Mouse (Mus musculus): Measurements from ENCODE around the gene Stk32c. TPM values are rescaled to one million over a fixed set of nuclear protein-coding genes. Genes with fewer than 3 reads are reported as not detected.

The Stk32c gene
- polyA plus RNA-seq, 1 experiment from 2014 or later = 0.66 TPM

- H3K4me2 ChIP-seq (replicated peaks) = no peak overlapping the region
- no peaks in the 10 kb centered on the region for H3K27me3 ChIP-seq
- no peaks in the 10 kb centered on the region for H3K36me3 ChIP-seq
- no peak for ATAC-seq (ENCODE audit: low FRiP score, low read depth)
- H3K4me1 ChIP-seq = 0 out of 2 replicates have a peak, but pooled peaks cover 5% of the 10 kb centered on the region
- no peak overlapping the region for H3K4me3 ChIP-seq
- no peak overlapping the region for H3K9ac ChIP-seq (replicated peaks)
- no peak overlapping the region for H3K27ac ChIP-seq (replicated peaks)
- WGBS = 88% methylated on average over 1 of the region's 1 CpGs
- no peaks in the 10 kb centered on the region for H3K9me3 ChIP-seq
Observed at GRCm38 (mm10) chr7:139224070-139224469, 11.0 kb upstream of the Stk32c start.

DNA sequence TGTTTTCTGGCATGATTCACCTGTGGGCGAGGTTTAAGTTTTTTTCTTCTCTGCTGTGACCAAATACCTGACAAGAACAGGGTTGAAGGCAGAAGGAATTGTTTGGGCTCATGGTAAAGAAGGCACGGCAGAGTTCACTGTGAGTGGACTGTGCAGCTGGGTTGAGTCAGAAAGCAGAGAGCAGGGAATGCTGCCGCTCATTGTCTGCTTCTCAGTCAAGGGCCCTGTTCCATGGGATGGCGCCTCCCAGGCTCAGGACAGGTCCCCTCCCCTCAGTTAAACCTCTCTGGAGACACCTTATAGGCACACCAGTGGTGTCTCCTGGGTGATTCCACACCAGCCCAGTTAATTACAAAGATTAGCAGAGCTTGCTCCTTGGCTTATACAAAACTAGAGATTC, 9.2 kb upstream of the Stk32c start:
- Histone ChIP-seq H3K9me3 (no peaks in the 10 kb centered on the region), H3K4me2 (replicated peaks) (no peak overlapping the region), H3K4me1 (0 out of 2 replicates have a peak, but pooled peaks cover 5% of the 10 kb centered on the region), H3K36me3 (no peaks in the 10 kb centered on the region), H3K4me3 (no peak overlapping the region), H3K27ac (replicated peaks) (no peak overlapping the region), H3K9ac (replicated peaks) (no peak overlapping the region), H3K27me3 (no peaks in the 10 kb centered on the region)
- no peak for ATAC-seq (ENCODE audit: low FRiP score, low read depth)
- WGBS = 76% methylated on average over 4 of the region's 4 CpGs

GRCm38 (mm10) chr7:139221856-139222255, 8.7 kb upstream of the Stk32c start:
- Histone ChIP-seq H3K27ac (replicated peaks) (no peak overlapping the region), H3K4me3 (no peak overlapping the region), H3K4me2 (replicated peaks) (no peak overlapping the region), H3K36me3 (no peaks in the 10 kb centered on the region), H3K9me3 (no peaks in the 10 kb centered on the region), H3K4me1 (0 out of 2 replicates have a peak, but pooled peaks cover 5% of the 10 kb centered on the region), H3K27me3 (no peaks in the 10 kb centered on the region), H3K9ac (replicated peaks) (no peak overlapping the region)
- 49% methylated on average over 2 of the region's 2 CpGs for WGBS
- no peak for ATAC-seq (ENCODE audit: low FRiP score, low read depth)

GRCm38 (mm10) chr7:139221072-139221471, 8.0 kb upstream of the Stk32c start:
- Histone ChIP-seq H3K27ac (replicated peaks) (no peak overlapping the region), H3K4me2 (replicated peaks) (no peak overlapping the region), H3K36me3 (no peaks in the 10 kb centered on the region), H3K9me3 (no peaks in the 10 kb centered on the region), H3K4me1 (0 out of 2 replicates have a peak, but pooled peaks cover 5% of the 10 kb centered on the region), H3K9ac (replicated peaks) (no peak overlapping the region), H3K27me3 (no peaks in the 10 kb centered on the region), H3K4me3 (no peak overlapping the region)
- ATAC-seq (ENCODE audit: low FRiP score, low read depth) = no peak
- 90% methylated on average over 5 of the region's 5 CpGs for WGBS

- no peak overlapping the region for H3K27ac ChIP-seq (replicated peaks)
- H3K4me1 ChIP-seq = 0 out of 2 replicates have a peak, but pooled peaks cover 5% of the 10 kb centered on the region
- ATAC-seq (ENCODE audit: low FRiP score, low read depth) = no peak
- no peaks in the 10 kb centered on the region for H3K27me3 ChIP-seq
- WGBS = 32% methylated on average over 2 of the region's 2 CpGs
- H3K9me3 ChIP-seq = no peaks in the 10 kb centered on the region
- H3K4me2 ChIP-seq (replicated peaks) = no peak overlapping the region
- no peaks in the 10 kb centered on the region for H3K36me3 ChIP-seq
- no peak overlapping the region for H3K4me3 ChIP-seq
- no peak overlapping the region for H3K9ac ChIP-seq (replicated peaks)
Observed at GRCm38 (mm10) chr7:139220303-139220702, 7.2 kb upstream of the Stk32c start.

DNA sequence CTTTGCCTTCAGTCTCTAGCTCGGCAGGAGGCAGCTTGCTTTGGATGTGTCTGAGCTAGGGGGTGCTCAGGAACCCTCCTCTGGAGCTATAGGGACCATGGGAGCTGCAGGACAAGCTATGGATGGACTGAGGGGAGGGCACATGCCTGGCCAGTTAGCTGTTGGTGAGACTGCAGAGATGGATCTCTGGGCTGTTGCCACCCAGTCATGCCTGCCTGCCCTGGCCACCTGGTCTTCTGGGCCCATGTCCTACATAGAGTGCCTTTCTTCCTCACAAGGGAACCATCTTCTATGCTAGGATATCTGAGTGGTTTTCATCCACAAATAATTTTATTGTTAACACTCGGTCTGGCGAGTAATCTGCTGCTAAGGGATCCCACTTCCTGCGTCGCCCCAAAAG, 6.4 kb upstream of the Stk32c start:
- no peaks in the 10 kb centered on the region for H3K27me3 ChIP-seq
- no peak overlapping the region for H3K4me3 ChIP-seq
- H3K36me3 ChIP-seq = no peaks in the 10 kb centered on the region
- H3K9ac ChIP-seq (replicated peaks) = no peak overlapping the region
- ATAC-seq (ENCODE audit: low FRiP score, low read depth) = no peak
- 85% methylated on average over 5 of the region's 5 CpGs for WGBS
- H3K4me1 ChIP-seq = 0 out of 2 replicates have a peak, but pooled peaks cover 5% of the 10 kb centered on the region
- no peaks in the 10 kb centered on the region for H3K9me3 ChIP-seq
- no peak overlapping the region for H3K4me2 ChIP-seq (replicated peaks)
- H3K27ac ChIP-seq (replicated peaks) = no peak overlapping the region

DNA sequence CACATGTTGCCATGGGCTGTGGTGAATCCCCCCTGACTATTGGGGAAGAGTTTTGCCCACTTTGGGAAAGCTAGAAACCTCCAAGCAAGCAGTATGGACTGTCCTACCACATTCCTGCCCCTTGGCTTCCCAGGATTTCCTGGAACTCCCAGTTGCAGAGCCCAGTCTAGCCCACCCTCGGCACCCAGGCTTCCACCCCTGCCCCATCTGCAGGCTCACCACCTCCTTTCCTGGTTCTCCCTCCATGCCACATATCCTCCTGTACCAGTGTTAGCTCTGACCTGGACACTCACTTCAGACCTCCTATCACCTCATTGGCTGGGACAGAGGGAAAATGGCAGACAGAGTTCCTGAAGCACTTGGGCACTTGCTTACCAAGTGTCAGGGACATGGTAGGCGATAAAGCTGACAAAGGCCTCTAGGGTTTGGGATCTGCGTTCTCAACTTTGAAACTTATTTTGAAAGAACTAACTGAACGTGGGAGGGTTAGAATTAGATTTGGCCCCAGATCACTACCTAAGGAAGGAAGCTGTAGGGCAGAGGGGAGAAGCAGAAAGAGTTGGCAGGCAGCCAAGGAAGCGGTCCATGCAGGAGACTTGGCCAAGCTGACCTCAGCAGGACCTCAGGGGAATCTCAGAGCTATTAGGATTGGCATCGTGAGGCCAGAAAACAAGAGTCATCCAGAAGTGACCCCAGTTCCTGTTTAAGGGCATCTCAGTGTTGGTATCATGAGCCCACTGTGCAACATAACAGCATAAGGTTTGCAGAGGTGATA, 5.7 kb upstream of the Stk32c start:
- no peaks in the 10 kb centered on the region for H3K27me3 ChIP-seq
- WGBS = 74% methylated on average over 6 of the region's 6 CpGs
- H3K4me2 ChIP-seq (replicated peaks) = no peak overlapping the region
- H3K36me3 ChIP-seq = no peaks in the 10 kb centered on the region
- no peak overlapping the region for H3K27ac ChIP-seq (replicated peaks)
- H3K9me3 ChIP-seq = no peaks in the 10 kb centered on the region
- H3K4me1 ChIP-seq = 0 out of 2 replicates have a peak, but pooled peaks cover 5% of the 10 kb centered on the region
- no peak for ATAC-seq (ENCODE audit: low FRiP score, low read depth)
- no peak overlapping the region for H3K9ac ChIP-seq (replicated peaks)
- no peak overlapping the region for H3K4me3 ChIP-seq

- Histone ChIP-seq H3K9me3 (no peaks in the 10 kb centered on the region), H3K4me3 (no peak overlapping the region), H3K27me3 (no peaks in the 10 kb centered on the region), H3K36me3 (no peaks in the 10 kb centered on the region), H3K4me1 (peaks cover 15% of the 10 kb centered on the region), H3K9ac (replicated peaks) (no peak overlapping the region), H3K4me2 (replicated peaks) (no peak overlapping the region), H3K27ac (replicated peaks) (no peak overlapping the region)
- 85% methylated on average over 7 of the region's 7 CpGs for WGBS
- ATAC-seq (ENCODE audit: low FRiP score, low read depth) = no peak
Observed at GRCm38 (mm10) chr7:139217046-139217445, 3.9 kb upstream of the Stk32c start.

DNA sequence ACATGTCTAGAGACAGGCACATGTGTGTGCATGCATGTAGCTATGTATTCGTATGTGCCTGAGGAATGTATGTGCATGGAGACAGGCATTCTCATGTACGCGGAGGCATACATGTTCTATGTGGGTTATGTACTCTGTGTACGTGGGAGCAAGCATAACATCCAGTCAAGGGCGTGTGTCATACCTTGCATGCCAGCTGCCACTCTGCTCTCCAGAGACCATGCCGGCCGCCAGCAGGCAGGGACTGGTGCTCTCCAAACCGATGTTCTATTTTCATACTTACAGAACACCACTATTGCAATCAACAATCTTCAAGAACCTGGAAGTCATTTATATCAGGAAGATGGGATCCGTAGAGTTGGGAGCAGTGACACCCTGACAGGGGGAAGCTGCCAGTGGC, 3.4 kb upstream of the Stk32c start:
- Histone ChIP-seq H3K9ac (replicated peaks) (no peak overlapping the region), H3K4me2 (replicated peaks) (no peak overlapping the region), H3K36me3 (no peaks in the 10 kb centered on the region), H3K27me3 (no peaks in the 10 kb centered on the region), H3K27ac (replicated peaks) (no peak overlapping the region), H3K4me1 (peaks cover 11% of the 10 kb centered on the region), H3K4me3 (no peak overlapping the region), H3K9me3 (no peaks in the 10 kb centered on the region)
- 96% methylated on average over 9 of the region's 9 CpGs for WGBS
- ATAC-seq (ENCODE audit: low FRiP score, low read depth) = no peak

DNA sequence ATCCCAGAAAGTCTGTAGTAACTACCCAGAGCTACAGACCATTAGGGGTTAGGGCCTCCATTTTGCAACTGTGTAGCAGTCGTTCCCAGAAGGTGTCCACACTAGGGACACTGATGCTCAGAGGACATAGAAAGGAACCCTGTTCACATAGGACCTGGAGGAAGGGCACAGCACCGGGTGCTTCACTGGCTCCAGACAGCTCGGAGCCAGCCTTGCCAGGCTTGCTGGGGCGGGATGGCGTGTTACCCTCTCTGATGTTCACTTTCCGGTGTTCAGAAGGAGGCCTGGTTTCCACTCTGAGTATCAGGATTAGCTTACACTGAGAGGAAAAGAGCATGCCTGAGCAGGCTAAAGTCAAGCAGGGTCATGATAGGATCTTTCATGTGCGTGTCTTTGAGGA, 2.8 kb upstream of the Stk32c start:
- no peak for ATAC-seq (ENCODE audit: low FRiP score, low read depth)
- Histone ChIP-seq H3K27ac (replicated peaks) (no peak overlapping the region), H3K4me3 (no peak overlapping the region), H3K4me1 (peaks cover 11% of the 10 kb centered on the region), H3K36me3 (no peaks in the 10 kb centered on the region), H3K4me2 (replicated peaks) (no peak overlapping the region), H3K9ac (replicated peaks) (no peak overlapping the region), H3K9me3 (no peaks in the 10 kb centered on the region), H3K27me3 (no peaks in the 10 kb centered on the region)
- WGBS = 88% methylated on average over 7 of the region's 7 CpGs

DNA sequence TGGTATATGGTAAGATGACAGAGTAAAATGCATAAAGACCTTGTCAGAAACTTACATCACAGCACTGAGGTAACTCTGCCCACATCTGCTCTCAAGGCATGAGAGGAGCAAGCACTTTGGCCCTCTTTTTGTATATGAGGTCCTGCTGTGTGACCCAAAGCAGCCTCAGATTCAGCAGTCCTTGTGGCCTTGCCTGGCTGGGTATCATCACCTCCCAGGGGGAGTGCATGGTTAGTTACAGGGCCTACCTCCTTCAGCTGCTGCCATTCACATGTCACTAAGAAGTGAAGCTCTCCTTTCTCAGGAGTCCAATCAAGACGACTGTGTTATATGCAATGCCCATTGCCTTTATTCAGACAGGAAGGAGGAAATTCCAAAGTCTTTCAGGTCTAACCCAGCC, 2.4 kb upstream of the Stk32c start:
- Histone ChIP-seq H3K4me1 (peaks cover 11% of the 10 kb centered on the region), H3K9ac (replicated peaks) (no peak overlapping the region), H3K4me2 (replicated peaks) (no peak overlapping the region), H3K27me3 (no peaks in the 10 kb centered on the region), H3K27ac (replicated peaks) (no peak overlapping the region), H3K9me3 (no peaks in the 10 kb centered on the region), H3K4me3 (no peak overlapping the region), H3K36me3 (no peaks in the 10 kb centered on the region)
- WGBS = 76% methylated on average over 1 of the region's 1 CpGs
- ATAC-seq (ENCODE audit: low FRiP score, low read depth) = no peak

GRCm38 (mm10) chr7:139214596-139215340, 1.7 kb upstream of the Stk32c start:
- Histone ChIP-seq H3K9ac (replicated peaks) (no peak overlapping the region), H3K9me3 (no peaks in the 10 kb centered on the region), H3K4me3 (no peak overlapping the region), H3K4me2 (replicated peaks) (no peak overlapping the region), H3K4me1 (peaks cover 11% of the 10 kb centered on the region), H3K36me3 (no peaks in the 10 kb centered on the region), H3K27ac (replicated peaks) (no peak overlapping the region), H3K27me3 (no peaks in the 10 kb centered on the region)
- ATAC-seq (ENCODE audit: low FRiP score, low read depth) = no peak
- WGBS = 76% methylated on average over 14 of the region's 14 CpGs
